Mouse (Mus musculus) brain, adult 2 months (tissue): ENCODE results near the gene Sirt5.

Source experiments
- DNase-seq: peaks from one replicate; pipeline ENCODE4 v3.0.0; 2011; ENCODE audit warnings: low read depth, low spot score

Gene Sirt5

GRCm38 (mm10) chr13:43364985-43365824 lies at the start of gene Sirt5:
TSS of gene Sirt5 (plus strand) at chr13:43365496.
- peak; percentile 92 for DNase-seq

GRCm38 (mm10) chr13:43317411-43317810 lies 47.9 kb upstream of the Sirt5 start:
- DNase-seq = no peak

GRCm38 (mm10) chr13:43319396-43319795 lies 45.9 kb upstream of the Sirt5 start:
- DNase-seq = peak; percentile 47

GRCm38 (mm10) chr13:43321492-43321891 lies 43.8 kb upstream of the Sirt5 start:
- no peak for DNase-seq

GRCm38 (mm10) chr13:43325427-43325826 lies 39.9 kb upstream of the Sirt5 start:
- DNase-seq = no peak

GRCm38 (mm10) chr13:43331721-43332444 lies 33.4 kb upstream of the Sirt5 start:
- DNase-seq = no peak

- DNase-seq = peak; percentile 71
Measured at GRCm38 (mm10) chr13:43332591-43332990, 32.7 kb upstream of the Sirt5 start.

- DNase-seq = no peak
Measured at GRCm38 (mm10) chr13:43336425-43337221, 28.7 kb upstream of the Sirt5 start.

GRCm38 (mm10) chr13:43338001-43338400 lies 27.3 kb upstream of the Sirt5 start:
- peak; percentile 51 for DNase-seq

- peak; percentile 11 for DNase-seq
Measured at GRCm38 (mm10) chr13:43338632-43339031, 26.7 kb upstream of the Sirt5 start.

GRCm38 (mm10) chr13:43346825-43347224 lies 18.5 kb upstream of the Sirt5 start:
- no peak for DNase-seq

- DNase-seq = no peak
Measured at GRCm38 (mm10) chr13:43349376-43349775, 15.9 kb upstream of the Sirt5 start.

GRCm38 (mm10) chr13:43350489-43351169 lies 14.7 kb upstream of the Sirt5 start:
- DNase-seq = no peak

- DNase-seq = peak; percentile 78
Measured at GRCm38 (mm10) chr13:43353356-43353755, 11.9 kb upstream of the Sirt5 start.

- no peak for DNase-seq
Measured at GRCm38 (mm10) chr13:43354362-43354761, 10.9 kb upstream of the Sirt5 start.

GRCm38 (mm10) chr13:43356346-43357125 lies 8.8 kb upstream of the Sirt5 start:
- DNase-seq = peak; percentile 80

GRCm38 (mm10) chr13:43360534-43360933 lies 4.8 kb upstream of the Sirt5 start:
- no peak for DNase-seq

GRCm38 (mm10) chr13:43362353-43362752 lies 2.9 kb upstream of the Sirt5 start:
- DNase-seq = no peak

GRCm38 (mm10) chr13:43365825-43366184 lies 509 bp downstream of the Sirt5 start:
- DNase-seq = no peak

- DNase-seq = no peak
Measured at GRCm38 (mm10) chr13:43370063-43370462, 4.8 kb downstream of the Sirt5 start.

GRCm38 (mm10) chr13:43372892-43373291 lies 7.6 kb downstream of the Sirt5 start:
- DNase-seq = no peak
